Mouse (Mus musculus): ENCODE measurements around the gene Gata1.

DNA sequence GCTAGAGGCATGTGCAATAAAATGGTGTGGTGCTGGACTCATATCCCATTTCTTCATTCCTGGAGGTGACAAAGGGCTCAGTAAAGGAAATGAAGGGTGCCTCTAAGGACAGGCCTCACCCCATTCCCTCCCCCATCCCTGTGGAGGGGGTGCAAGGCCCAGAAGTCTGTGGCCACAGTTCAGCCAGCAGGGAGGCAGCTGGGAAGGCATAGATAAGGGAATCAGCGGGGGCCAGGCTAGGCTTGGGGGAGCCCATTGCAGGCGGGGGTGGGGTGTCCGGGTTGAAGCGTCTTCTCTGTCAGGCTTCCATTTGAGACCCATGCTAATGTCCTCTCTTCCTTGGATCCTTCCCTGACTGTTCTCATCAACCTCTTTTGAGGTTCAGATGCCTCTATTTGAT lies 6.6 kb downstream of the Gata1 start:
- TF ChIP-seq CTCF (conservative IDR thresholded peaks at IDR 0.05; ENCODE audit: insufficient read depth, insufficient read length, low read depth, low read length) = no peak
- no peak for TF ChIP-seq POLR2A (IDR thresholded peaks at IDR 0.05; ENCODE audit: low read depth, low read length)
